Mouse (Mus musculus) forebrain, embryonic 12.5 days (tissue): ENCODE results near the gene Galm. TPM values are rescaled to one million over a fixed set of nuclear protein-coding genes. Genes with fewer than 3 reads are reported as not detected.

Experiments used
- ATAC-seq: fragments of 200-750 bp; cut with Nextera tagmentation; 2 replicates; pipeline ENCODE4 v1.8.0; 2017; ENCODE audit warnings: moderate TSS enrichment; ENCODE audit not compliant: low FRiP score
- H3K27ac ChIP-seq: fragments of 300-500 bp; sonication (generic); 2 replicates; pipeline ENCODE4 v1.5.1; 2016; ENCODE audit warnings: mild to moderate bottlenecking
- H3K27me3 ChIP-seq: fragments of 300-500 bp; sonication (generic); 2 replicates; pipeline ENCODE4 v1.6.1; 2016; ENCODE audit warnings: mild to moderate bottlenecking
- H3K36me3 ChIP-seq: fragments of 300-500 bp; sonication (generic); replicated peaks from 2 replicates; pipeline ENCODE4 v1.6.1; 2016; ENCODE audit warnings: mild to moderate bottlenecking
- H3K4me1 ChIP-seq: fragments of 300-500 bp; sonication (generic); 2 replicates; pipeline ENCODE4 v1.6.1; 2016
- H3K4me2 ChIP-seq: fragments of 300-500 bp; sonication (generic); 2 replicates; pipeline ENCODE4 v1.6.1; 2016; ENCODE audit warnings: mild to moderate bottlenecking, moderate library complexity
- H3K4me3 ChIP-seq: fragments of 300-500 bp; sonication (generic); replicated peaks from 2 replicates; pipeline ENCODE4 v1.5.1; 2016; ENCODE audit warnings: mild to moderate bottlenecking
- H3K9ac ChIP-seq: fragments of 300-500 bp; sonication (generic); 2 replicates; pipeline ENCODE4 v1.6.1; 2016; ENCODE audit warnings: mild to moderate bottlenecking
- H3K9me3 ChIP-seq: fragments of 300-500 bp; sonication (generic); 2 replicates; pipeline ENCODE4 v1.6.1; 2016
- WGBS: fragments of 180-500 bp; shearing (Covaris S2); methylation state at CpG from one replicate; pipeline ENCODE4 v1.1.7; 2016; 5-methylcytosine and 5-hydroxymethylcytosine counted together
- polyA plus RNA-seq: library from polyadenylated mRNA; unstranded; fragments of >200 nt; fragmentation: Nextera tagmentation; extraction: Ambion mirVana; gene quantifications from 2 replicates; pipeline ENCODE4 v1.2.1, GENCODE M21; 2016

Galm gene
- polyA plus RNA-seq, 1 experiment from 2014 or later = 9.6 TPM

- Histone ChIP-seq H3K27ac (no peak overlapping the region), H3K36me3 (no peaks in the 10 kb centered on the region), H3K4me2 (no peak overlapping the region), H3K9me3 (no peaks in the 10 kb centered on the region), H3K4me3 (no peak overlapping the region), H3K27me3 (no peaks in the 10 kb centered on the region), H3K4me1 (peaks cover 9% of the 10 kb centered on the region), H3K9ac (no peak overlapping the region)
- 54% methylated on average over 2 of the region's 2 CpGs for WGBS
- ATAC-seq = no peak
These were observed 26.4 kb downstream of the Galm start for GRCm38 (mm10) chr17:80153631-80154030.

- ATAC-seq = no peak
- Histone ChIP-seq H3K36me3 (no peaks in the 10 kb centered on the region), H3K27ac (no peak overlapping the region), H3K4me3 (no peak overlapping the region), H3K9ac (no peak overlapping the region), H3K4me1 (peaks cover 8% of the 10 kb centered on the region; the same call in 1 of the 2 replicates), H3K9me3 (no peaks in the 10 kb centered on the region), H3K4me2 (no peak overlapping the region), H3K27me3 (no peaks in the 10 kb centered on the region)
- WGBS = 94% methylated on average over 8 of the region's 8 CpGs
These were observed 29.6 kb downstream of the Galm start for GRCm38 (mm10) chr17:80156905-80157304.

- no peak overlapping the region for H3K9ac ChIP-seq
- H3K4me2 ChIP-seq = no peak overlapping the region
- H3K27ac ChIP-seq = no peak overlapping the region
- H3K27me3 ChIP-seq = no peaks in the 10 kb centered on the region
- WGBS = 94% methylated on average over 6 of the region's 6 CpGs
- H3K36me3 ChIP-seq = no peaks in the 10 kb centered on the region
- peaks cover 8% of the 10 kb centered on the region; the same call in 1 of the 2 replicates for H3K4me1 ChIP-seq
- no peaks in the 10 kb centered on the region for H3K9me3 ChIP-seq
- H3K4me3 ChIP-seq = no peak overlapping the region
- no peak for ATAC-seq
These were observed 30.2 kb downstream of the Galm start for GRCm38 (mm10) chr17:80157489-80157888.

- H3K27ac ChIP-seq = no peak overlapping the region
- H3K9ac ChIP-seq = no peak overlapping the region
- no peaks in the 10 kb centered on the region for H3K36me3 ChIP-seq
- H3K4me1 ChIP-seq = no peaks in the 10 kb centered on the region
- no peaks in the 10 kb centered on the region for H3K27me3 ChIP-seq
- no peak overlapping the region for H3K4me3 ChIP-seq
- H3K9me3 ChIP-seq = no peaks in the 10 kb centered on the region
- H3K4me2 ChIP-seq = no peak overlapping the region
- no peak for ATAC-seq
- 84% methylated on average over 5 of the region's 5 CpGs for WGBS
These were observed 33.2 kb downstream of the Galm start for GRCm38 (mm10) chr17:80160454-80160853.

GRCm38 (mm10) chr17:80163991-80164390 is 36.7 kb downstream of the Galm start:
- H3K4me3 ChIP-seq = no peak overlapping the region
- no peaks in the 10 kb centered on the region for H3K9me3 ChIP-seq
- no peaks in the 10 kb centered on the region for H3K27me3 ChIP-seq
- no peak overlapping the region for H3K4me2 ChIP-seq
- H3K36me3 ChIP-seq = no peaks in the 10 kb centered on the region
- WGBS = 92% methylated on average over 8 of the region's 8 CpGs
- ATAC-seq = no peak
- no peak overlapping the region for H3K27ac ChIP-seq
- no peak overlapping the region for H3K9ac ChIP-seq
- peaks cover 16% of the 10 kb centered on the region for H3K4me1 ChIP-seq

- ATAC-seq = no peak
- WGBS = 82% methylated on average over 6 of the region's 6 CpGs
These were observed 38.5 kb downstream of the Galm start for GRCm38 (mm10) chr17:80165741-80166140.

GRCm38 (mm10) chr17:80166346-80166745 is 39.1 kb downstream of the Galm start:
- Histone ChIP-seq H3K4me1 (peaks cover 16% of the 10 kb centered on the region), H3K27ac (no peak overlapping the region), H3K4me2 (no peak overlapping the region), H3K4me3 (no peak overlapping the region), H3K27me3 (no peaks in the 10 kb centered on the region), H3K9ac (no peak overlapping the region), H3K9me3 (no peaks in the 10 kb centered on the region), H3K36me3 (no peaks in the 10 kb centered on the region)
- ATAC-seq = no peak
- 89% methylated on average over 6 of the region's 6 CpGs for WGBS

More at GRCm38 (mm10) chr17:80165741-80166140, 38.5 kb downstream of the Galm start:
- H3K27me3 ChIP-seq = no peaks in the 10 kb centered on the region
- no peak overlapping the region for H3K4me2 ChIP-seq
- no peak overlapping the region for H3K27ac ChIP-seq
- no peak overlapping the region for H3K4me3 ChIP-seq
- no peak overlapping the region for H3K9ac ChIP-seq
- H3K36me3 ChIP-seq = no peaks in the 10 kb centered on the region
- H3K9me3 ChIP-seq = no peaks in the 10 kb centered on the region
- H3K4me1 ChIP-seq = peaks cover 16% of the 10 kb centered on the region

- no peaks in the 10 kb centered on the region for H3K36me3 ChIP-seq
- H3K27ac ChIP-seq = no peak overlapping the region
- no peak overlapping the region for H3K4me2 ChIP-seq
- peaks cover 16% of the 10 kb centered on the region for H3K4me1 ChIP-seq
- H3K27me3 ChIP-seq = no peaks in the 10 kb centered on the region
- 69% methylated on average over 4 of the region's 4 CpGs for WGBS
- ATAC-seq = no peak
- no peaks in the 10 kb centered on the region for H3K9me3 ChIP-seq
- no peak overlapping the region for H3K9ac ChIP-seq
- H3K4me3 ChIP-seq = no peak overlapping the region
These were observed 40.2 kb downstream of the Galm start for GRCm38 (mm10) chr17:80167436-80167835.

GRCm38 (mm10) chr17:80167851-80168251 is 40.6 kb downstream of the Galm start:
- H3K36me3 ChIP-seq = no peaks in the 10 kb centered on the region
- WGBS = 69% methylated on average over 7 of the region's 7 CpGs
- H3K27ac ChIP-seq = peak overlapping the region; percentile 75; the same call in 1 of the 2 replicates
- H3K9ac ChIP-seq = no peak overlapping the region
- peaks cover 16% of the 10 kb centered on the region for H3K4me1 ChIP-seq
- no peaks in the 10 kb centered on the region for H3K9me3 ChIP-seq
- H3K4me2 ChIP-seq = peak overlapping the region; percentile 46
- no peak overlapping the region for H3K4me3 ChIP-seq
- H3K27me3 ChIP-seq = no peaks in the 10 kb centered on the region
- ATAC-seq = peak; percentile 59

GRCm38 (mm10) chr17:80168425-80169182 is 41.3 kb downstream of the Galm start:
- Histone ChIP-seq H3K27me3 (no peaks in the 10 kb centered on the region), H3K4me3 (peak overlapping the region; percentile 15; the same call in 1 of the 2 replicates), H3K36me3 (no peaks in the 10 kb centered on the region), H3K4me1 (peaks cover 16% of the 10 kb centered on the region), H3K27ac (peak overlapping the region; percentile 75), H3K9ac (no peak overlapping the region), H3K4me2 (peak overlapping the region; percentile 46), H3K9me3 (no peaks in the 10 kb centered on the region)
- ATAC-seq = peak; percentile 78
- WGBS = 23% methylated on average over 16 of the region's 16 CpGs

GRCm38 (mm10) chr17:80169792-80170191 is 42.5 kb downstream of the Galm start:
- H3K4me3 ChIP-seq = no peak overlapping the region
- H3K9ac ChIP-seq = no peak overlapping the region
- no peak for ATAC-seq
- H3K27ac ChIP-seq = no peak overlapping the region
- H3K4me1 ChIP-seq = peaks cover 16% of the 10 kb centered on the region
- H3K27me3 ChIP-seq = no peaks in the 10 kb centered on the region
- no peaks in the 10 kb centered on the region for H3K36me3 ChIP-seq
- 95% methylated on average over 6 of the region's 6 CpGs for WGBS
- no peaks in the 10 kb centered on the region for H3K9me3 ChIP-seq
- no peak overlapping the region for H3K4me2 ChIP-seq

GRCm38 (mm10) chr17:80170951-80171350 is 43.7 kb downstream of the Galm start:
- Histone ChIP-seq H3K4me1 (peaks cover 20% of the 10 kb centered on the region), H3K9ac (no peak overlapping the region), H3K9me3 (no peaks in the 10 kb centered on the region), H3K4me2 (no peak overlapping the region), H3K27me3 (no peaks in the 10 kb centered on the region), H3K4me3 (no peak overlapping the region), H3K27ac (no peak overlapping the region), H3K36me3 (no peaks in the 10 kb centered on the region)
- no peak for ATAC-seq
- WGBS = 94% methylated on average over 7 of the region's 7 CpGs

- Histone ChIP-seq H3K4me3 (no peak overlapping the region), H3K36me3 (no peaks in the 10 kb centered on the region), H3K4me2 (no peak overlapping the region), H3K4me1 (peaks cover 20% of the 10 kb centered on the region), H3K9me3 (no peaks in the 10 kb centered on the region), H3K9ac (no peak overlapping the region), H3K27ac (no peak overlapping the region), H3K27me3 (no peaks in the 10 kb centered on the region)
- WGBS = 95% methylated on average over 4 of the region's 4 CpGs
- no peak for ATAC-seq
These were observed 44.7 kb downstream of the Galm start for GRCm38 (mm10) chr17:80171948-80172347.
